Mouse (Mus musculus) MEL (cell line): ENCODE measurements around the gene Ddx1. TPM values are rescaled to one million over a fixed set of nuclear protein-coding genes. Genes with fewer than 3 reads are reported as not detected.

Source experiments
- DNase-seq: peaks from one replicate; pipeline ENCODE4 v3.0.0; 2011; ENCODE audit warnings: low read depth, low spot score
- H3K27ac ChIP-seq: 2 replicates; pipeline ENCODE4 v1.5.1; 2012; ENCODE audit warnings: low read depth, mild to moderate bottlenecking, control low read depth, low read length, moderate library complexity; ENCODE audit not compliant: control insufficient read depth
- H3K27me3 ChIP-seq, 2 experiments: fragments of 150-350 bp in 1 of 2; sonication (generic) in 1 of 2; 2 replicates each; pipeline ENCODE4 v1.6.1; 2012; ENCODE audit warnings: low read length in 2 of 2, mild to moderate bottlenecking in 2 of 2, improper control_type of control experiment in 1 of 2, moderate library complexity in 1 of 2; ENCODE audit not compliant: insufficient read depth in 2 of 2, control insufficient read depth in 1 of 2
- H3K36me3 ChIP-seq, 2 experiments: 2 replicates each; pipeline ENCODE4 v1.6.1; 2012 to 2014; ENCODE audit warnings: low read length in 2 of 2, improper control_type of control experiment in 1 of 2, inconsistent platforms in 1 of 2, mild to moderate bottlenecking in 1 of 2; ENCODE audit not compliant: insufficient read depth in 2 of 2, control insufficient read depth in 1 of 2
- H3K4me1 ChIP-seq, 2 experiments: fragments of 150-350 bp in 1 of 2; sonication (generic) in 1 of 2; 2 replicates each; pipeline ENCODE4 v1.6.1; 2012; ENCODE audit warnings: low read length in 2 of 2, improper control_type of control experiment in 1 of 2, mild to moderate bottlenecking in 1 of 2; ENCODE audit not compliant: insufficient read depth in 2 of 2, control insufficient read depth in 1 of 2
- H3K4me3 ChIP-seq, 2 experiments: fragments of 150-350 bp in 1 of 2; sonication (generic) in 1 of 2; 2 replicates each; pipeline ENCODE4 v1.5.1; 2012; ENCODE audit warnings: low read depth in 2 of 2, low read length in 2 of 2, mild to moderate bottlenecking in 2 of 2, moderate library complexity in 2 of 2, control low read depth in 1 of 2, improper control_type of control experiment in 1 of 2; ENCODE audit not compliant: control insufficient read depth in 1 of 2, insufficient read depth in 1 of 2
- H3K79me2 ChIP-seq: 2 replicates; pipeline ENCODE4 v1.6.1; 2012; ENCODE audit warnings: mild to moderate bottlenecking, low read length, moderate library complexity; ENCODE audit not compliant: control insufficient read depth, poor library complexity, insufficient read depth
- H3K9ac ChIP-seq: 2 replicates; pipeline ENCODE4 v1.6.1; 2012; ENCODE audit warnings: low read depth, mild to moderate bottlenecking, control low read depth, low read length, moderate library complexity; ENCODE audit not compliant: control insufficient read depth, poor library complexity, severe bottlenecking
- H3K9me3 ChIP-seq: fragments of 150-350 bp; sonication (generic); replicated peaks from 2 replicates; pipeline ENCODE4 v1.6.1; 2012; ENCODE audit warnings: mild to moderate bottlenecking, low read length, improper control_type of control experiment, moderate library complexity; ENCODE audit not compliant: insufficient read depth
- ELF1 ChIP-seq: IDR thresholded peaks from 2 replicates; pipeline ENCODE4 v1.6.1; 2014; ENCODE audit warnings: low read depth, mild to moderate bottlenecking, inconsistent platforms, low read length, improper control_type of control experiment, moderate library complexity
- JUND ChIP-seq: IDR thresholded peaks from 2 replicates; pipeline ENCODE4 v1.6.1; 2011; ENCODE audit warnings: low read depth, mild to moderate bottlenecking, improper control_type of control experiment, low read length
- MAX ChIP-seq: IDR thresholded peaks from 2 replicates; pipeline ENCODE4 v1.6.1; 2011; ENCODE audit warnings: low read length, improper control_type of control experiment
- MEF2A ChIP-seq: IDR thresholded peaks from 2 replicates; pipeline ENCODE4 v1.6.1; 2014; ENCODE audit warnings: low read depth, mild to moderate bottlenecking, inconsistent platforms, low read length, improper control_type of control experiment; ENCODE audit not compliant: poor library complexity, insufficient replicate concordance, severe bottlenecking; ENCODE audit errors: extremely low read depth
- NRF1 ChIP-seq: IDR thresholded peaks from 2 replicates; pipeline ENCODE4 v1.6.1; 2014; ENCODE audit warnings: low read depth, mild to moderate bottlenecking, inconsistent platforms, low read length, improper control_type of control experiment, moderate library complexity; ENCODE audit not compliant: poor library complexity, insufficient read depth, severe bottlenecking
- RAD21 ChIP-seq: IDR thresholded peaks from 2 replicates; pipeline ENCODE4 v1.6.1; 2011; ENCODE audit warnings: mild to moderate bottlenecking, low read depth, low read length, improper control_type of control experiment
- SIN3A ChIP-seq: IDR thresholded peaks from 2 replicates; pipeline ENCODE4 v1.6.1; 2012; ENCODE audit warnings: low read length, improper control_type of control experiment, inconsistent platforms
- SMC3 ChIP-seq: IDR thresholded peaks from 2 replicates; pipeline ENCODE4 v1.6.1; 2011; ENCODE audit warnings: low read depth, low read length, improper control_type of control experiment
- TAL1 ChIP-seq: IDR thresholded peaks from 2 replicates; pipeline ENCODE4 v1.6.1; 2012; ENCODE audit warnings: mild to moderate bottlenecking, inconsistent platforms, low read length, moderate library complexity, mixed read lengths
- TBP ChIP-seq: IDR thresholded peaks from 2 replicates; pipeline ENCODE4 v1.8.0; 2011; ENCODE audit warnings: low read depth, low read length, improper control_type of control experiment
- TCF12 ChIP-seq: IDR thresholded peaks from 2 replicates; pipeline ENCODE4 v1.6.1; 2014; ENCODE audit warnings: low read depth, mild to moderate bottlenecking, inconsistent platforms, low read length, improper control_type of control experiment, moderate library complexity
- USF1 ChIP-seq: IDR thresholded peaks from 2 replicates; pipeline ENCODE4 v1.6.1; 2014; ENCODE audit warnings: low read depth, mild to moderate bottlenecking, inconsistent platforms, low read length, improper control_type of control experiment, moderate library complexity
- USF2 ChIP-seq, 2 experiments: IDR thresholded peaks; 2 replicates each; pipeline ENCODE4 v1.6.1; 2011 to 2012; ENCODE audit warnings: improper control_type of control experiment in 2 of 2, low read length in 2 of 2, borderline replicate concordance in 1 of 2, inconsistent platforms in 1 of 2, low read depth in 1 of 2, mild to moderate bottlenecking in 1 of 2; ENCODE audit not compliant: insufficient read depth in 1 of 2
- ZC3H11A ChIP-seq: IDR thresholded peaks from 2 replicates; pipeline ENCODE4 v1.6.1; 2012; ENCODE audit warnings: low read depth, mild to moderate bottlenecking, inconsistent platforms, low read length, improper control_type of control experiment
- ZKSCAN1 ChIP-seq: IDR thresholded peaks from 2 replicates; pipeline ENCODE4 v1.6.1; 2012; ENCODE audit warnings: low read depth, mild to moderate bottlenecking, inconsistent platforms, low read length, improper control_type of control experiment, moderate library complexity
- ZMIZ1 ChIP-seq: IDR thresholded peaks from 2 replicates; pipeline ENCODE4 v1.6.1; 2012; ENCODE audit warnings: low read depth, mild to moderate bottlenecking, inconsistent platforms, low read length, improper control_type of control experiment, moderate library complexity
- ZNF384 ChIP-seq: IDR thresholded peaks from 2 replicates; pipeline ENCODE4 v1.6.1; 2012; ENCODE audit warnings: low read depth, mild to moderate bottlenecking, inconsistent platforms, low read length, improper control_type of control experiment
- polyA plus RNA-seq, 2 experiments: library from polyadenylated mRNA; stranded (reverse) in 1 of 2; unstranded in 1 of 2; fragments of >175 nt in 1 of 2; fragments of >200 nt in 1 of 2; gene quantifications; 2 replicates each; pipeline versions ENCODE4 v1.2.1 to v1.2.4; 2012; ENCODE audit warnings: low replicate concordance in 2 of 2, low read depth in 1 of 2; ENCODE audit not compliant: insufficient read length in 2 of 2, insufficient read depth in 1 of 2, missing spikeins in 1 of 2
- total RNA-seq: library from RNA; depleted of rRNA; stranded (reverse); fragments of 300-350 nt; gene quantifications from 2 replicates; pipeline ENCODE4 v1.2.3, GENCODE M21; 2012

Ddx1 gene
- total and polyA plus RNA-seq, 3 experiments, result 75.4 to 1,375 (median 134) TPM

- Histone ChIP-seq H3K9ac (no peak overlapping the region), H3K27ac (no peak overlapping the region)
- DNase-seq, result no peak
- no peak for TF ChIP-seq MAX
- TF ChIP-seq RAD21, result no peak
- no peak for TF ChIP-seq JUND
- TF ChIP-seq SMC3, result no peak
- no peak for TF ChIP-seq ZC3H11A
- TF ChIP-seq ELF1, result no peak
- no peak for TF ChIP-seq ZKSCAN1
- no peak for TF ChIP-seq NRF1
- TF ChIP-seq MEF2A, result no peak
- TF ChIP-seq ZNF384, result no peak
- no peak for TF ChIP-seq TCF12
- no peak for TF ChIP-seq TBP
- TF ChIP-seq USF1, result no peak
- TF ChIP-seq, all 39 proteins: peak for 0
- Histone ChIP-seq H3K9me3 (no peaks in the 10 kb centered on the region), H3K4me3 (no peak overlapping the region), H3K36me3 (no peaks in the 10 kb centered on the region), H3K4me1 (no peaks in the 10 kb centered on the region), H3K27me3 (peaks cover 0 to 3% of the 10 kb centered on the region in 2 experiments; a peak in 1 of 4 replicates), H3K79me2 (no peaks in the 10 kb centered on the region)
Measured at GRCm38 (mm10) chr12:13198157-13198556, 50.9 kb downstream of the Ddx1 start.

- Histone ChIP-seq H3K79me2 (no peaks in the 10 kb centered on the region), H3K4me3 (no peak overlapping the region), H3K9ac (no peak overlapping the region), H3K27me3 (peaks cover 0 to 3% of the 10 kb centered on the region in 2 experiments; a peak in 1 of 4 replicates), H3K27ac (no peak overlapping the region), H3K4me1 (no peaks in the 10 kb centered on the region), H3K9me3 (no peaks in the 10 kb centered on the region), H3K36me3 (no peaks in the 10 kb centered on the region)
- TF ChIP-seq USF2 (IDR thresholded peaks at IDR 0.05; ENCODE audit: borderline replicate concordance in 1 of 2, insufficient read depth in 1 of 2, low read depth in 1 of 2, low read length in 2 of 2) (no peak), MAX (no peak), ELF1 (no peak), NRF1 (no peak), SIN3A (no peak), TAL1 (no peak), ZMIZ1 (no peak)
- DNase-seq, result no peak
Measured at GRCm38 (mm10) chr12:13196146-13196545, 52.9 kb downstream of the Ddx1 start.
